Mouse (Mus musculus) stomach, adult 2 months (tissue): ENCODE measurements around the gene Zfp980. TPM values are rescaled to one million over a fixed set of nuclear protein-coding genes. Genes with fewer than 3 reads are reported as not detected.

Experiments
- polyA plus RNA-seq: library from polyadenylated mRNA; depleted of rRNA; stranded (reverse); fragments of >200 nt; gene quantifications from 2 replicates; pipeline ENCODE4 v1.2.3, GENCODE M21; 2012; rRNA removed

Zfp980 gene
- not detected in 2 replicates for polyA plus RNA-seq

DNA sequence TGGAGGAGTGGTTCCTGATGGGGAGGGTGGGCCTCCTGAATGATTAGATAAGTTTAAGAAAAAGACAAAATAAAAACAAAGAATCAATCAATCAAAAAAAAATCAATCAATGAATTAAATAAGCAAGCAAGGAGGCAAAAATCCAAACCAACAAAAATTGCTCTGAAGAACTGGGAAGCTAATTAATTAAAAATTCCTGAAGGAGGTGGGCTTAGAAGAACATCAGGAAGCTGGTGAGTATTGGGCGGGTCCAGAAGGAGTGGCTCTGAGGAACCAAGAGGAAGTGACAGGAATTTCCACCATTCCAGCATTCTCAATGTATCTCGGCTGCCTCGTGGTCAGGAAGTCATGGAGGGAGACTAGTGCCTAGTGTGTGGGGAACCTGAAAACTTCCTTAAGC lies at the start of gene Zfp980:
TSS of gene Zfp980 (plus strand) at position 301 of the 400 bp plus-strand sequence.

Other genes starting within 250 kb of the Zfp980 start
- gene Zfp990, start 159.9 kb upstream of the Zfp980 start, polyA plus RNA-seq = not detected in 2 replicates
- gene Gm13212, start 85.5 kb upstream of the Zfp980 start, polyA plus RNA-seq = 0.03 TPM in 1 of 2 replicates, not detected in the other
- gene Zfp986, start 198.1 kb downstream of the Zfp980 start, polyA plus RNA-seq = not detected in 2 replicates